Mouse (Mus musculus) limb, embryonic 13.5 days (tissue): Measurements from ENCODE around the gene Gm4027. TPM values are rescaled to one million over a fixed set of nuclear protein-coding genes. Genes with fewer than 3 reads are reported as not detected.
"Not testable (repeated sequence)": the region's sequence is repeated elsewhere in the genome, so short reads cannot be mapped to it uniquely, and the experiment has no call there.

ENCODE experiments used
- ATAC-seq: fragments of 200-750 bp; cut with Nextera tagmentation; 2 replicates; pipeline ENCODE4 v1.8.0; 2017; ENCODE audit warnings: low read depth, moderate number of reproducible peaks, moderate TSS enrichment; ENCODE audit not compliant: low FRiP score
- H3K27ac ChIP-seq: fragments of 300-500 bp; sonication (generic); 2 replicates; pipeline ENCODE4 v1.5.1; 2015; ENCODE audit warnings: inconsistent platforms, mild to moderate bottlenecking, moderate library complexity
- H3K27me3 ChIP-seq: fragments of 300-500 bp; sonication (generic); 2 replicates; pipeline ENCODE4 v1.6.1; 2015; ENCODE audit warnings: mild to moderate bottlenecking, inconsistent platforms
- H3K36me3 ChIP-seq: fragments of 300-500 bp; sonication (generic); 2 replicates; pipeline ENCODE4 v1.6.1; 2015; ENCODE audit warnings: inconsistent platforms, mild to moderate bottlenecking, moderate library complexity
- H3K4me1 ChIP-seq: fragments of 300-500 bp; sonication (generic); 2 replicates; pipeline ENCODE4 v1.6.1; 2015; ENCODE audit warnings: inconsistent platforms
- H3K4me2 ChIP-seq: fragments of 300-500 bp; sonication (generic); replicated peaks from 2 replicates; pipeline ENCODE4 v1.6.1; 2015; ENCODE audit warnings: inconsistent platforms, mild to moderate bottlenecking, moderate library complexity
- H3K4me3 ChIP-seq: fragments of 300-500 bp; sonication (generic); 2 replicates; pipeline ENCODE4 v1.5.1; 2015; ENCODE audit warnings: moderate library complexity, mild to moderate bottlenecking, inconsistent platforms
- H3K9ac ChIP-seq: fragments of 300-500 bp; sonication (generic); 2 replicates; pipeline ENCODE4 v1.6.1; 2015; ENCODE audit warnings: mild to moderate bottlenecking, inconsistent platforms
- H3K9me3 ChIP-seq: fragments of 300-500 bp; sonication (generic); 2 replicates; pipeline ENCODE4 v1.6.1; 2016; ENCODE audit warnings: inconsistent platforms
- WGBS: fragments of 180-500 bp; shearing (Covaris S2); methylation state at CpG from one replicate; pipeline ENCODE4 v1.1.7; 2015; 5-methylcytosine and 5-hydroxymethylcytosine counted together
- polyA plus RNA-seq: library from polyadenylated mRNA; unstranded; fragments of >200 nt; fragmentation: Nextera tagmentation; extraction: Ambion mirVana; gene quantifications from 2 replicates; pipeline ENCODE4 v1.2.1, GENCODE M21; 2015

Gm4027 gene
- not detected in 2 replicates for polyA plus RNA-seq

DNA sequence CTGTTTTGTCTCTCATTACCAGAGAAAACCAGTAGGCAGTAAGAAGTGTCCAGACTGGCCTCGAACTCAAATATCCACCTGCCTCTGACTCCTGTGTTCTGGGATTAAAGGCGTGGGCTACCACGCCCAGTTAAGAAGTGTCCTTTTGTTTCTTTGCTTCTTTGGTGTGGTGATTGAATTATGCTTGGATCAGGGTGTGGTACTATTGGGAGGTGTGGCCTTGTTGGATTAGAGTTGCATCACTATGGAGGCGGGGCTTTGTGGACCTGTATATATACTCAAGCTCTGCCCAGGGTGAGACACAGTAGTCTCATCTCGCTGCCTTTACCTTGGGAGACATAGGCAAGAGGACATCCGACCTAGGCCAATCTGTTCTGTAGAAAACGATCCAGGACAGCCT is at the start of gene Gm4027:
Gene Gm4027, plus strand, starts transcription at position 301 of the 400 bp plus-strand sequence.
- 86% methylated on average over 7 of the region's 7 CpGs for WGBS
- not testable (repeated sequence) for ATAC-seq, H3K27ac ChIP-seq, H3K4me2 ChIP-seq, H3K27me3 ChIP-seq, H3K4me3 ChIP-seq, H3K9me3 ChIP-seq, H3K36me3 ChIP-seq, H3K4me1 ChIP-seq, H3K9ac ChIP-seq

DNA sequence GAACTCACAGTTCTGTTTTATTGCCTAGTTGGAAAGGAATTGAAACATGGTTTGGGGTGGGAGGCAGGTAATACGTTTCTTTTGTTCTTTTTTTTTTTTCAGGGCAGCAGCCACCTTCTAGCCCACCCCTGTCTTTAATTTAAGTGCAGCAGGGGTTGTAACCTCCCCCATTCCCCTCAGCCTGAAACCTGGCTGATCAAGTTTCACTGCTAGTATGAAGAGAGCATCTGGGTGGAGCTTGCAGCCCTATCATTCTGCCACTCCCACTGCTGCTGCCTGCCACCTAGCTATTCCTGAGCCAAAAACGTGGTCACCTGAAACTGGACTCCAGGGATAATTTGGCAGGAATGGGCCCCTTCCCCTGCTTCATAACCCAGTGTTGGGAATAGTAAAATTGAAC is 17.3 kb upstream of the Gm4027 start:
- not testable (repeated sequence) for H3K4me3 ChIP-seq, H3K27ac ChIP-seq, H3K9ac ChIP-seq, H3K9me3 ChIP-seq, H3K4me2 ChIP-seq, ATAC-seq, H3K36me3 ChIP-seq, H3K27me3 ChIP-seq, H3K4me1 ChIP-seq
- WGBS: 0% methylated on average over 2 of the region's 2 CpGs

DNA sequence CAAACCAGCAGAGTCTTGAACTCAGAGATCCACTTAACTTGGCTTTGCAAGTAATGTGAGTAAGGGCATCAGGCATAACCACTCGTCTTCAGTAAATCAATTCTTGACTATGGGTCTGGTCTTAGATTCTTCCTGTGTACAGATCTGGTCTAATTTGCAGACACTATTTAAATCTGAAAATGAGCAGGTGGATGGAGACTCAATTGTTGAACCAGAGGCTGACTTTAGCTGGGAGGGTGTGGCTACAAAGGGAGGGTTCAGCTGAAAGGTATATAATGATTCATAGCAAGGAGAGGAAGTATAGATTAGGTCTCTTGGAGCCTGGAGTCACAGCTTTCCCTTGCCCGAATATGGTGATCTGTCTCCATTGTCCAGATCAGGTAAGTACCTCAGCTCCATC is 16.3 kb upstream of the Gm4027 start, which contains the start of gene Oog1:
Gene Oog1, plus strand, starts transcription at position 301 of the 400 bp plus-strand sequence.
- not testable (repeated sequence) for H3K4me2 ChIP-seq, H3K27ac ChIP-seq, H3K27me3 ChIP-seq, H3K9me3 ChIP-seq, H3K36me3 ChIP-seq, H3K9ac ChIP-seq, H3K4me3 ChIP-seq, ATAC-seq, H3K4me1 ChIP-seq
- WGBS: 74% methylated on average over 1 of the region's 2 CpGs

DNA sequence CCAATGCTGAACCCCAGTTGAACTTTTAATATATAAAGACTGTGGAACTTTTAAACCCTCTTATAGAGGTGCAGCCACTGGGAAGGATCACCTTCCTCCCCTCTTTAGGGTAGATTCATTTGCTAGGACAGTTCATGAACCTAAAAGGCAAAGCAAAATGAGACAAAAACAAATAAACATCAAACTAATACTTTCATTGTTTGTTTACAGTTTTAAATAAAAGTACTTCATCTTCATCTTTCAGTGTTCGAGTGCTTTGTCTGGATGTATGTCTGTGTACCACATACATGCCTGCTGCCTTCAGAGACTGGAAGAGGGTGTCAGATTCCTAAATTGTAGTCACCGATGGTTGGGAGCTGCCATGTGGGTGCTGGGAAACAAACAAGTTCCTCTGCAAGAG is 25.9 kb downstream of the Gm4027 start, which contains the start of gene Gm16381:
Gene Gm16381, minus strand, starts transcription at position 101 of the 400 bp plus-strand sequence.
- not testable (repeated sequence) for H3K4me2 ChIP-seq, H3K9me3 ChIP-seq, H3K36me3 ChIP-seq, H3K27me3 ChIP-seq, H3K4me3 ChIP-seq, H3K4me1 ChIP-seq, H3K27ac ChIP-seq, ATAC-seq, H3K9ac ChIP-seq
- 87% methylated on average over 2 of the region's 2 CpGs for WGBS

DNA sequence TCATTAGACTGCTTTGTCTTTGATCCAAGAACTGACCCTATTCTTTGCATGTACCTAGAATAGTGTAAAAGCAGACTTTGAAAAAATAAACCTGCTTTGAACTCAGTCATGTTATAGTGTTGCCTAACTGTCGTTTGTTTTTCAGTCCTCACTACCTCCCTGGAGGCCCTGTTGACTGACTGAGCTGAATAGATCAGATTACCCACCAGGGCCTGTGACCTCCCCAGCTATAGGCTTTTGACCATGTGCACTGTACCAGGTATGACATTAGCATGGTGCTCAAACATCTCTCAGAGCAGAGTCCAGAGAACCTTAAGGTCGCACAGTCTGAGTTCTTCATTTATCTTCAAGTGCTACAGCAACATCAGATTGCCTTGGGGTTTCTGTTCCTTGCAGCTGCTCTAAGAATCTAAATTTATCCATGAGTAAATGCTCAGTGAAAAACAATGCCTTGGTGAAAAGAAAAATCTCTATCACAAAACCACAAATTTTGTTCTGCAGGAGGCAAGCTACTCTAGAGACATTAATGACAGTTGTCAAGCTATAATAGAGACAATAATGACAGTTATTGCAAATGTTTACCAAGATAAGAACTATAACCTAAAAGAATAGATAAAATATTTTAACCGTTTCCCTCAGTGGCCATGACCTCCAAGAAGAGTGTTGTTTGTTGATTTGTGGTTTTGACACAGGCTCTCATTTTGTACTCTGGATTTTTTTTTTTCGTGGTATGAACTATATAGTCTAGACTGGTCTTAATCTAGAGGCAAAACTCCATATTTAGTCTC is 34.4 kb downstream of the Gm4027 start:
- H3K9ac ChIP-seq, ATAC-seq, H3K27ac ChIP-seq, H3K9me3 ChIP-seq, H3K36me3 ChIP-seq, H3K4me2 ChIP-seq, H3K27me3 ChIP-seq, H3K4me3 ChIP-seq, H3K4me1 ChIP-seq: not testable (repeated sequence)
- 77% methylated on average over 2 of the region's 4 CpGs for WGBS

Other genes with a start within 250 kb of the Gm4027 start
- 78.2 and 78.7 TPM in 2 replicates for gene Sptlc2, start 230.5 kb upstream of the Gm4027 start, polyA plus RNA-seq
- 339 and 358 TPM in 2 replicates for gene Slirp, start 175.0 kb upstream of the Gm4027 start, polyA plus RNA-seq
- gene Alkbh1, start 174.9 kb upstream of the Gm4027 start, polyA plus RNA-seq: 77.1 and 78.3 TPM in 2 replicates
- 146 and 148 TPM in 2 replicates for gene Snw1, start 146.6 kb upstream of the Gm4027 start, polyA plus RNA-seq
- not detected in 2 replicates for gene Gm5788, start 124.1 kb upstream of the Gm4027 start, polyA plus RNA-seq
- not detected in 2 replicates for gene Gm8300, start 104.6 kb upstream of the Gm4027 start, polyA plus RNA-seq
- gene Oog1, start 16.2 kb upstream of the Gm4027 start, polyA plus RNA-seq: not detected in 2 replicates
- gene Gm16381, start 25.8 kb downstream of the Gm4027 start, polyA plus RNA-seq: not detected in 2 replicates
- not detected in 2 replicates for gene Gm21319, start 156.9 kb downstream of the Gm4027 start, polyA plus RNA-seq
- gene Gm21936, start 176.6 kb downstream of the Gm4027 start, polyA plus RNA-seq: not detected in 2 replicates
- not detected in 2 replicates for gene BB287469, start 197.7 kb downstream of the Gm4027 start, polyA plus RNA-seq
- gene Gm2001, start 223.5 kb downstream of the Gm4027 start, polyA plus RNA-seq: not detected in 2 replicates